Mouse (Mus musculus): ENCODE results near the gene Ptpn13.

Gene Ptpn13

DNA sequence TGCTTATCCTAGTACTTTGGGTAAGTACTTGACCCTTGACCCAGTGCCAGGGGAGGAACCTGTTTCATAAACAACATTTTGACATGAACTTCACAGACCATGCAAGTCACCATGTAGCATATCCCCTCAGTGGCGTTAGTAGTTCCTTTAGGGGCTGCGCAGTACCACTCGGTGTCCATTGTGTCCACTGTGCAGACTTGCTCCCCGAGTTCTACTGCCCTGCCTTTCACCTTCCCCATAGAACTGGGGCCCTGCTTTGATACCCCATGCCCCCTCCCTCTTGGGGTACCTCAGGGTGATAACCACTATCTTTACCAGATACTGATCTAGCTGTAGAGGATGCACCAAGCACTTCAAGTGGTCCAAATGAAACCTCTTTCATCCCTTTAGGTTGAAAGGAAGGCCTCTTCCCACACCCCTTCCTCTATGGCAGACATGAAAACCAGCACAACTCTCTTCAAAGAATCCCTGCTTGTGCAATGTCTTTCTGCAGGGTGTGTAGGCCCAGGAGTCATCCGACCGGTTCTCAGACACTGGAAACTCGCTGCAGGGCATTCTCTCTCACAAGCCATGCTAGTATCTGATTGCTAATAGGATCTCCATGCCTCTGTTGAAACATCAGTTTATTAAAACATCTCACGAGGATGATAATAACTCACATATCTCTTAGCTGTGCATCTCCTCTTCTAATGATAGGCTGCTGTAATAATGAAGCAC, 34.1 kb downstream of the Ptpn13 start:
- no peak for DNase-seq (ENCODE audit: low read depth)

DNA sequence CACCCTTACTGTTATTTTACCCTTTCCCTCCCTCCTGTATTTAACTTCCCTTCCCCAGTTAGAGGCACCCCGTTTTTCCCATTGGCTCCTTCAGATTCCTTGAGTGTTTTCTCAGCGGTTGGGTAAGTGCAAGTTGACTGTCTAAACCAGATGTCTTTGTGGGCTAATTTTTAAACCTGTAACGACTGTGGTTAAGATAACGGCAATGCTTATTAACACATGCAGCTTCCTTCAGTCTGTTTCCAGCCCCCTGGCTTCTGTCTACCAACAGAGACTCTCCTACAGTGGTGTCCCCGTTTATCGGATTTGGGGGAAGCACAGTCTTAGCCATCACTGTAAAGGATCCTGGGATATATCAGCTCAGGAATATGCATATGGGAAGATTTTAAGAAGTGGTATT, 35.9 kb downstream of the Ptpn13 start:
- no peak for DNase-seq (ENCODE audit: low read depth)

GRCm38 (mm10) chr5:103463661-103464219, 38.7 kb downstream of the Ptpn13 start:
- DNase-seq (ENCODE audit: low read depth), result no peak

DNA sequence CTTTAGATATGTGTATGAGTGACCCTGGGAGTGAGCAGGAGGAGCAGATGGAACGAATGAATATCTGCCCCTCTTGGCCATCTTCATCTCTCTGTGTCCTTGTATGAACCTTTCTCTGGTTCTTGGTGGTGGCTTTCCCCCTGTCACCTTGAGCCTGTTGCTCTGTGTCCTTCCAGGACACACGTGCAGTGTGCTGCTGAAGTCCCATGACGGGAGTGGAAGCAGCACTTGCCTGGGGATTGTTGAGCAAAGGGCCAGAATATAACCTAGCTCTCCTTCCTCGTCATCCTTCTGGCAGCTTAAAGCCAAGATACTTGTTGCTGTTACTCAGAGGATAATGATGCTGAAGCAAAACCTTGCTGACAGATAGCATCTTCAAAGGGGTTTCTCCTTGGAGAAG, 39.3 kb downstream of the Ptpn13 start:
- no peak for DNase-seq (ENCODE audit: low read depth)

- no peak for DNase-seq (ENCODE audit: low read depth)
Measured at GRCm38 (mm10) chr5:103464771-103465170, 39.8 kb downstream of the Ptpn13 start.

DNA sequence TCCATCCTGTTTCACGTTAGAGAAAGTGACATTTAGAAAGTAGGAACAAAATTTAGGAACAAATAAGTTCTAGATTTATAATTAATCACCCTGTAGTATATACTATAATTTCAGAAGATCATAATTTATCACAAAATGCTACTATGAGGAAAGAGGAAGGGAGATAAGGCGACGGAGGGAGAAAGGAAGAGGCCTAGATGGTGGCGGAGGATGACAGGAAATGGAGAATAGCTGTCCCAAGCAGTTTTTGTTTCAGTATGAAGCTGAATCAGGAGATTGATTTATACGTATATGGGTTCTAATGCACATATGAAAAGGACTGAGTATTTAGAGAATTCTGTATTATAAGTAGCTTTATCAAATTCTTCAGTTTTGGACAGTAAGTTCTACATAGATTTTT, 47.7 kb downstream of the Ptpn13 start:
- no peak for DNase-seq (ENCODE audit: low read depth)

- DNase-seq (ENCODE audit: low read depth), result no peak
Measured at GRCm38 (mm10) chr5:103473467-103474096, 48.6 kb downstream of the Ptpn13 start.

DNA sequence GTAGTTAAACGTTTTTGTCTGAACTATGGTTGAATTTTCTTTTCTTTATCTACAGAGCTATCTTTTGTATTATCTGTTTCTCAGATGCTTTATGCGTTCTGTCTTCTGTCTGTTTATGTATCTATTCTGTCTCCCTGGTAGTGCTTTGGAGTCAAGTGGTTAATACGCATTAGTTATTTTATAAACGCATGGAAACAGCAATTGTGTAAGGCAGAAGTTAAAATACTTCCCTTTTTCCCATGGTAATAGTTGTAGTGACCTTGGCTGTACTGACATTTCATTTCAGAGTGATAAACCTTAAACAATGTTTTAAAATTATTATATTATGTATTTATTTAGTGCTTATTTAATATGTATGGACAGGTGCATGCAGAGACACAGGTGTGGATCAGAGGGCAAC, 49.3 kb downstream of the Ptpn13 start:
- no peak for DNase-seq (ENCODE audit: low read depth)

DNA sequence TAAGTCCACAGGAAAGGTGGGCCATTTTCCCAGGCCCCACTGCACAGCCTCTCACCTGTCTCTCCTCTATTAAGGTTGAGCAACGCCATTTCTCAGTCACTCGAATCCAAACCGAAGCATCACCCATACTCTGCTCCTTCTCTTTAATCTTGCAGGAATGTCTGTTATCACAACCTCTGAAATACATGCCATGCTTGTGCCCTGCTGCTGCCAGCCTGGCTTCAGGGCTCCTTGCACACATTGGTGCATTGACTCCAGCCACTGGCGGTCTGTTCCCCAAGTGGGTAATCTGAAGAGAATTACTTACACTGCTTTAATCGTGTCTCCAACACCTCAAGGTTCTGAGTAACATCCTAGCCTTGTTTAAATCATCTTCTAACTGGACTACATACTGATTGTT, 50.5 kb downstream of the Ptpn13 start:
- DNase-seq (ENCODE audit: low read depth), result no peak

GRCm38 (mm10) chr5:103479503-103479902, 54.5 kb downstream of the Ptpn13 start:
- no peak for DNase-seq (ENCODE audit: low read depth)

- no peak for DNase-seq (ENCODE audit: low read depth)
Measured at GRCm38 (mm10) chr5:103481222-103481621, 56.2 kb downstream of the Ptpn13 start.

- DNase-seq (ENCODE audit: low read depth), result no peak
Measured at GRCm38 (mm10) chr5:103487001-103487400, 62.0 kb downstream of the Ptpn13 start.

DNA sequence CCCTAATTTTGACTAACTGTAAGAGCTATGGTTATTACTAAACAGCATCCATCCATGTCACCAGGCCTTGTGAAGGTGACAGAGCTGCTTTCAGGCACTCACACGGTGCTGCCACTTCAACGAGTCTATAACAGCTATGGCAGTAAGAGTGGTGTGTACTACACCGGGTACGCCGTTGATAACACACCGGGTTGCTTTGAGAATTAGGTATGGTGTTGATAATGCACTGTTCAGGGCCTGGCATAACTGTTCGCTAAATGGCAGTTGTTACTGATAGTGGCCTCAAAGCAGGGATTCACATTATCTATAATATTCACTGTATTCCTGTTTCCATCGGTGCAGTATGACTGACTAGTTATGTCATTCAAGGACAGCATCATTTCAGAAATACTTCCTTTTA, 66.0 kb downstream of the Ptpn13 start:
- peak; percentile 34 for DNase-seq (ENCODE audit: low read depth)

GRCm38 (mm10) chr5:103491788-103492187, 66.8 kb downstream of the Ptpn13 start:
- DNase-seq (ENCODE audit: low read depth), result no peak

GRCm38 (mm10) chr5:103497061-103497460, 72.1 kb downstream of the Ptpn13 start:
- no peak for DNase-seq (ENCODE audit: low read depth)

DNA sequence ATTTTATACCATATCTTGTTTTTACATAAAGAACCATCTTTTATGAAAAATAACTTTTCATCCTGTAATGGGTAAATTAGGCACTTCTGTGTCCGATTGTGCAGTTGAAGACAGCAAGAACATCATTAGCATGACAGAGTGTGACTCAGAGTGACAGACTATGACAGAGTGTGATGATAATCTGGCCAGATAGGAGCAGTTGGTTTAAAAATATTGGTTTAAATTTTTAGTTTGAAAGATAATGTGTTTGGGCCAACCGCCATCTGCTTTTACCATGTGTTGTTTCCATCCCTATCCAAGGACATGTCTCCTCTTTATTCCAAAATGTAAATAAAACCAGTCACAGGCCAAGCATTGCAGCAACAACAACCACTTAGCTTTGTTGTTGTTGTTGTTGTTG, 72.5 kb downstream of the Ptpn13 start:
- DNase-seq (ENCODE audit: low read depth), result no peak

DNA sequence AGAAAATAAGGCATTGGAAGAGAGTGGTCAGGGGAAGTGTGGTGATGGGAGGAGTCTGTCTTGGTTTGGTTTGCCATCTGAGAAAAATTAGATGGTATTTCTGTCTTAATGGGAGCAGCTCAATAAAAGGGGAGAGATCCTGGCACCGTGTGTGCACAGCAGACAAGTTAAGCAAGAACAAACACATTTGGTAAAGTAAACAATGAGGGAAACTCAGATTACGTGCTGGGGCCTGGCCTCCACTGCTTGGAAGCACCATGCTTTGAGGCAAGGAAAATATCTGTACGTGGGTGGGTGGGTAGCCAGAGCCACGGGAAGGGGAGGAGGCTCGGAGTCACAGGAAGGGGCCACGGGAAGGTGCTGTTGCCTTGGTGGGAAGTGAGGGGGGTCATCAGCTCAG, 74.3 kb downstream of the Ptpn13 start:
- DNase-seq (ENCODE audit: low read depth), result no peak

GRCm38 (mm10) chr5:103501076-103501475, 76.1 kb downstream of the Ptpn13 start:
- no peak for DNase-seq (ENCODE audit: low read depth)

DNA sequence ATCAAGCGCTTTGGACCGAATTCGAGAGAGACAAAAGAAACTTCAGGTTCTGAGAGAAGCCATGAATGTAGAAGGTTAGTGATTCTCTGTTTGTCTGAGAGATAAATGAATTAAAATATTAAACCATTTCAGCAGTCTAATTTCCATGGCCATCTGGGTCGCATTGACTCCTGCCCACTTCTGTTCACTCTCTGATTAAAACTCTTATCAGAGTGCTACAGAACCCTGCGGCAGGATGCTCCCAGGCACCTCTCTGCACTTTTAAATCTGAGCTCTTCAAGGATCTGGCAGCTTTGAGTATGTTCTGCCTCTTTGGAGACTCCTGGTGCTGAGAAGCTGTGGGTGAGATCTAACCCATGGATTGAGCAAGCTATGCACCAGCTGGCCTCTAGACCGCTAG, 76.8 kb downstream of the Ptpn13 start:
- no peak for DNase-seq (ENCODE audit: low read depth)

DNA sequence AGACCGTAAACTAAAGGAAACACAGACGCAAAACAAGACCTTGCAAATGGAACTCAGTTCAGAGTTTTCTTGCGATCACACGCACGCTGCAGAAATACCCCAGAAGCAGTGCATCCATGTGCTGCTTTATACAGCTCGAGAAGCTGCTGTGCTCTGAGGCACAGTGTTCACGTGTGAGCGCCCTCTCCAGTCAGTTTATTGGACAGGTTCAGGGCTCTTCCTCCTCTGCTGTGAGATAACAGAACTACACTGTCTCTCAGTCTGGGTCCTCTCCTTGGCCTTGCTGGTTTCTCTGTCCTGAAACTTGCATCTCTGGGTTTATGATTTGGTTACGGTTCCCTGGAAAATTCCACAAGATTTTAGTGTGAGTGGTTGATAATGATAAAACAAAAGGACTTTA, 88.2 kb downstream of the Ptpn13 start:
- DNase-seq (ENCODE audit: low read depth), result no peak

GRCm38 (mm10) chr5:103514441-103514840, 89.4 kb downstream of the Ptpn13 start:
- DNase-seq (ENCODE audit: low read depth), result no peak

DNA sequence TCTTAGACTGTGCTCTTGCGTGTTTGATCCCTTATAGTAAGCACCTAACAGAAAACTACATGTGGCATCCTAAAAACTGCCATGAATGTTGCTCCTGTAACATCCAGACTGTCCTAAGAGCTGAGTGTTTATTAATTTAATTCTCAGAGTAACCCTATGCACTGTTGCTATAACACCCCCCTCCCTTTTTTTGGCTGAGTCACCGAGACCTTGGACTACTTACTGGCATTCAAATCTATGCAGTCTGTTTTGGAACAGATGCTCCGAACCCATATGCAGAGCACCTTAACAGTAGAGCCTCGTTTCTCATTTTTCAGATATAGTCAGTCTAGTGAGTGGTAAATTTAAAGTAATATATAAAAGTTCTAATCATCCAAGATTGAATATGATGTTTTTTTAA, 90.9 kb downstream of the Ptpn13 start:
- no peak for DNase-seq (ENCODE audit: low read depth)

- DNase-seq (ENCODE audit: low read depth), result no peak
Measured at GRCm38 (mm10) chr5:103516555-103516954, 91.6 kb downstream of the Ptpn13 start.

GRCm38 (mm10) chr5:103517641-103518040, 92.6 kb downstream of the Ptpn13 start:
- no peak for DNase-seq (ENCODE audit: low read depth)

Data from c-Kit-positive CD71-positive TER-119-negative erythroid progenitor cells, embryonic 14.5 days (primary cell).